Mouse (Mus musculus) embryonic facial prominence, embryonic 11.5 days (tissue): ENCODE data around the gene D330045A20Rik. TPM values are rescaled to one million over a fixed set of nuclear protein-coding genes. Genes with fewer than 3 reads are reported as not detected.

Experiments used
- ATAC-seq: fragments of 200-750 bp; cut with Nextera tagmentation; replicated peaks from 2 replicates; pipeline ENCODE4 v1.8.0; 2017; ENCODE audit warnings: low read depth; ENCODE audit not compliant: insufficient number of reproducible peaks, low FRiP score, low TSS enrichment
- DNase-seq: peaks from one replicate; pipeline ENCODE4 v3.0.0-alpha.2; 2015; ENCODE audit warnings: low spot score
- H3K27ac ChIP-seq: fragments of 300-500 bp; sonication (generic); replicated peaks from 2 replicates; pipeline ENCODE4 v1.5.1; 2014; ENCODE audit warnings: mild to moderate bottlenecking, low read depth, low read length, control low read depth
- H3K27me3 ChIP-seq: fragments of 300-500 bp; sonication (generic); 2 replicates; pipeline ENCODE4 v1.6.1; 2014; ENCODE audit warnings: mild to moderate bottlenecking, low read length, moderate library complexity, mixed read lengths; ENCODE audit not compliant: control insufficient read depth, insufficient read depth
- H3K36me3 ChIP-seq: fragments of 300-500 bp; sonication (generic); replicated peaks from 2 replicates; pipeline ENCODE4 v1.6.1; 2014; ENCODE audit warnings: low read depth, mild to moderate bottlenecking, low read length, moderate library complexity, mixed read lengths; ENCODE audit not compliant: control insufficient read depth, insufficient read depth
- H3K4me1 ChIP-seq: fragments of 300-500 bp; sonication (generic); 2 replicates; pipeline ENCODE4 v1.6.1; 2014; ENCODE audit warnings: low read length, mixed read lengths; ENCODE audit not compliant: control insufficient read depth, insufficient read depth
- H3K4me2 ChIP-seq: fragments of 300-500 bp; sonication (generic); 2 replicates; pipeline ENCODE4 v1.6.1; 2014; ENCODE audit warnings: low read depth, mild to moderate bottlenecking, control low read depth, low read length, moderate library complexity
- H3K4me3 ChIP-seq: fragments of 300-500 bp; sonication (generic); 2 replicates; pipeline ENCODE4 v1.5.1; 2014; ENCODE audit warnings: low read depth, low read length, control low read depth
- H3K9ac ChIP-seq: fragments of 300-500 bp; sonication (generic); replicated peaks from 2 replicates; pipeline ENCODE4 v1.6.1; 2014; ENCODE audit warnings: mild to moderate bottlenecking, control low read depth, low read length
- H3K9me3 ChIP-seq: fragments of 300-500 bp; sonication (generic); replicated peaks from 2 replicates; pipeline ENCODE4 v1.6.1; 2016; ENCODE audit warnings: mild to moderate bottlenecking, low read length, inconsistent platforms, mixed read lengths; ENCODE audit not compliant: control insufficient read depth
- WGBS: fragments of 180-500 bp; shearing (Covaris S2); extraction: QIAGEN DNeasy Blood & Tissue Kit; methylation state at CpG from one replicate; pipeline ENCODE4 v1.1.7; 2014; 5-methylcytosine and 5-hydroxymethylcytosine counted together
- polyA plus RNA-seq: library from polyadenylated mRNA; unstranded; fragments of >200 nt; fragmentation: Nextera tagmentation; extraction: Ambion mirVana; gene quantifications from 2 replicates; pipeline ENCODE4 v1.2.1, GENCODE M21; 2014

The D330045A20Rik gene
- polyA plus RNA-seq, 1 experiment from 2014 or later, result 2.8 TPM

DNA sequence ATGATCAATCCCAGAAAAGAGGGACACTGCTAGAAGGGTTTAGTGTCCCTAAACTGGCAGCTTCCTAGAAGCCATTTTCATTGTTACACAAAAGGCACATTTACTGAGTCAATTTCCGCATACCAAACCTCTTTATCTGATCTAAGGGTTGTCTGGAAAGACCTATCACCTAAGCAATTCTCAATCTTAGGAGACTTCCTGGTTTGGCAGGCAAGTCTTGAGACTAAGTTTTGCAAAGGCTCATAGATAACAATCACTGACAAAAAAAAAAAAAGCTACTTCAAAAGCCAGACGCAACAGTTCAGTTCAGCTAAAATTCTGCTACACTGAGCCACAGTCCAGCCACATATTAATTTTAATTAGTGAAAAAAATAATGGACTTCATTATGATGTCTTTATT is 39.1 kb downstream of the D330045A20Rik start:
- whole genome bisulfite sequencing, result 74% methylated on average over 2 of the region's 2 CpGs
- ATAC-seq, result no peak
- Histone ChIP-seq H3K36me3 (no peaks in the 10 kb centered on the region), H3K4me2 (no peak overlapping the region), H3K9me3 (no peaks in the 10 kb centered on the region), H3K27me3 (no peaks in the 10 kb centered on the region), H3K4me3 (no peak overlapping the region), H3K9ac (no peak overlapping the region), H3K4me1 (no peaks in the 10 kb centered on the region), H3K27ac (no peak overlapping the region)
- no peak for DNase-seq

DNA sequence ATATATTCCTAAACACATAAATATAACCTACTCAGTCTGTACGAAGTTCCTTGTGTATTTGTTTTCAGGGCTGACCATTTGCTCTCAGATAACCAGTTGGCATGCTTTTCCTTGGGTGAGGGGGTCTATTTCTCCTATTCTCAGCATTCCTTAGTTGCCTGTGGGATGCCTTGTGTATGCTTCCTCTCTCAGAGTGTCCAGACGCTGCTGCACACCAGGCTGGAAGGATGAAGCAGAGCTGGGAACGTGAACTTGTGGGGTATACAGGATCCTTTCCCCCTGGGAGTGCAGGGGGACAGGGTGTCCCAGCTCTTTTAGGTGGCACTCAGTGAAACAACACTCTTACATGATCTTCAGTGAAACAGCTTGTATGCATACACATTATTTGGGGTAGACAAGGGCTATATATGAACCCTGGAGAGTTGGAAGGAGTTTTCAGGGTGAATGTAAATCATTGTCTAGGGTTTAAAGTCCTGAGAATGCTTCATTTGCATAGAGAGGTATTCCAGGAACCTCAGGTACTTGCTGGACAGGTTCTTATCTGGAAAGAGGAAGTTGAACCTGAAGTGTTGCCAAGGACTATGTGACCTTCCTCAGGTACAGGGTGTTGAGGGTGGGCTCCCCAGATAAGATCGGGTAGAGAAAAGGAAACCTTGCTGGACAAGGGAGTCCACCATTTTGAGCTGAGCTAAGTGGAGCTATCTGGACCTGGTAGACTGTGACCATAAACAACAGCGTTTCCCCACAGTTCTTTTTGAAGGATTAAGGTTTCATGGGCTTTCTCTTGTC is 44.3 kb downstream of the D330045A20Rik start:
- no peak for ATAC-seq
- 63% methylated on average over 5 of the region's 5 CpGs for WGBS
- Histone ChIP-seq H3K9ac (no peak overlapping the region), H3K9me3 (no peaks in the 10 kb centered on the region), H3K27ac (no peak overlapping the region), H3K27me3 (no peaks in the 10 kb centered on the region), H3K4me1 (no peaks in the 10 kb centered on the region), H3K36me3 (no peaks in the 10 kb centered on the region), H3K4me2 (no peak overlapping the region), H3K4me3 (no peak overlapping the region)
- DNase-seq, result no peak

DNA sequence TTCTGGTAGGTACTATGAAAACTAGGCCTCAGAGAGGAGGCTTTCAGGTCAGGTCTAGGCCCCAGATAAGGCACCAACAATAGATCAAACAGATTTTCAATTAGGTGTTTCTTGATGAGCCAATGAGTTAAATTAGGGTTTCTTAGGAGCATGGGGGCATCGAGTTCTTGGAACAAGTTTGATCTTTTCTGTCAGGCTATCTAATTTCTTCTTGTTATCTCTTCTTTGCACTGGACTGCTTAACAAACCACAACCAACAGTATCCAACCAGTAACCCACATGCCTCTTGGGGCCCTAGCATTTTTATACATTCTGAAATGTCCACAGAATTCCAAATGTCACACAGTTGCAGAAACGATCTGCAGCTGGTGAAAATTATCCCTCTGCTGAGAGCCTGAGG is 45.6 kb downstream of the D330045A20Rik start:
- no peak overlapping the region for H3K4me3 ChIP-seq
- no peak overlapping the region for H3K4me2 ChIP-seq
- H3K27me3 ChIP-seq, result no peaks in the 10 kb centered on the region
- DNase-seq, result no peak
- H3K27ac ChIP-seq, result no peak overlapping the region
- no peaks in the 10 kb centered on the region for H3K4me1 ChIP-seq
- no peak for ATAC-seq
- no peaks in the 10 kb centered on the region for H3K36me3 ChIP-seq
- WGBS, result 73% methylated on average over 2 of the region's 2 CpGs
- H3K9ac ChIP-seq, result no peak overlapping the region
- H3K9me3 ChIP-seq, result no peaks in the 10 kb centered on the region

DNA sequence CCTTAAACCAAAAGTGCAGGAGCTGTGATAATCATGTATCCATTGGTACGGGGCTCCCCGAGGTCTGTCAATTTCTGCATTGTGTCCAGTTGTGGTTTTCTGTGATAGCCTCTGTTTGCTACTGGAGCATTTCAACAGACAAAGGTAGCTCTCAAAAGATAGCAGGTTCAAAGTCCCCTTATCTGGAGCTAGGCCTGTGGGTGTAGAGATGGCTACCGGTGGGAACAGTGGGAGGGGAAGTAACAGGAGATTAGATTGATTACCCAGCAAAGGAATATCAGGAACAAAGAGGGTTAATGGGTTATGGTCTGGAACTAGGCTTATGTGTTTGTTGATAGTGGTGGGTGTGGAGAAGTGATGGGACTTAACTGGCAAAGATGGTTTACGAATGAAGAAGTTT is 46.8 kb downstream of the D330045A20Rik start:
- WGBS, result 82% methylated on average over 4 of the region's 4 CpGs
- ATAC-seq (no peak), DNase-seq (no peak)
- Histone ChIP-seq H3K27ac (no peak overlapping the region), H3K4me1 (no peaks in the 10 kb centered on the region), H3K9ac (no peak overlapping the region), H3K27me3 (no peaks in the 10 kb centered on the region), H3K36me3 (no peaks in the 10 kb centered on the region), H3K4me3 (no peak overlapping the region), H3K4me2 (no peak overlapping the region), H3K9me3 (no peaks in the 10 kb centered on the region)

DNA sequence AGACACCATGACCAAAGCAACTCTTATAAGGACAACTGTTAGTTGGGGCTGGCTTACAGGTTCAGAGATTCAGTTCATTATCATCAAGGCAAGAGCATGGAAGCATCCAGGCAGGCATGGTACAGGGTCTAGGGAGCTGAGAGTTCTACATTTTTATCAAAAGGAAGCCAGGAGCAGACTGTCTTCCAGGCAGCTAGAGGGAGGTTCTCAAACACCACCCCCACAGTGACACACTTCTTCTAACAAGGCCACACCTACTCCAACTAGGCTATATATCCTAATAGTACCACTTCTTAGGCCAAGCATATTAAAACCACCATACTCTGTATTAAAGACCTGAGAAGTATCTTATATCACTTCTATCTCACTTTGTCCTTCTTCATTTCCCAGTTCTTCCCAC is 49.5 kb downstream of the D330045A20Rik start:
- H3K36me3 ChIP-seq, result no peaks in the 10 kb centered on the region
- no peak overlapping the region for H3K9ac ChIP-seq
- H3K4me1 ChIP-seq, result no peaks in the 10 kb centered on the region
- DNase-seq, result no peak
- no peaks in the 10 kb centered on the region for H3K9me3 ChIP-seq
- no peak overlapping the region for H3K27ac ChIP-seq
- H3K4me3 ChIP-seq, result no peak overlapping the region
- ATAC-seq, result no peak
- no peak overlapping the region for H3K4me2 ChIP-seq
- no peaks in the 10 kb centered on the region for H3K27me3 ChIP-seq

DNA sequence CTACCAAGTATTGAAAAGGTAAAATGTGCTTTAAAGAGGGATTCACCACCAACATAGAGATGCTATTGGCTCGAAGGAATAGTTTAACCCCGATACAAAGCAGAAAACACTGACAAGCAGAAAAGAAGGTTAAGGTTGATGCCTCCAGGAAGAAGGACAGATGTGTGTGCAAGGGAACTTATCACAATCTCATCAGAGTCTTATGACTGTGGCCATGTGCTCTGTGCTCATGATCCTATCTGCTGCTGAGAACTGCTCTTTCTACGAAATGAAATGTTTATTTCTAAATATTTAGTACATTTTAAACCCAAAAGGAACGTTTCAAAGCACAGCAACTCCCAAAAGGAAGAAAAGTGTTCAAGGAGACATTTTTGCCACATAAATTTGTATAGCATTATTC is 52.1 kb downstream of the D330045A20Rik start:
- no peak for ATAC-seq
- WGBS, result 71% methylated on average over 4 of the region's 4 CpGs
- H3K36me3 ChIP-seq, result no peaks in the 10 kb centered on the region
- no peak for DNase-seq
- no peak overlapping the region for H3K27ac ChIP-seq
- H3K9ac ChIP-seq, result no peak overlapping the region
- no peak overlapping the region for H3K4me3 ChIP-seq
- no peaks in the 10 kb centered on the region for H3K9me3 ChIP-seq
- no peaks in the 10 kb centered on the region for H3K27me3 ChIP-seq
- H3K4me1 ChIP-seq, result no peaks in the 10 kb centered on the region
- H3K4me2 ChIP-seq, result no peak overlapping the region

DNA sequence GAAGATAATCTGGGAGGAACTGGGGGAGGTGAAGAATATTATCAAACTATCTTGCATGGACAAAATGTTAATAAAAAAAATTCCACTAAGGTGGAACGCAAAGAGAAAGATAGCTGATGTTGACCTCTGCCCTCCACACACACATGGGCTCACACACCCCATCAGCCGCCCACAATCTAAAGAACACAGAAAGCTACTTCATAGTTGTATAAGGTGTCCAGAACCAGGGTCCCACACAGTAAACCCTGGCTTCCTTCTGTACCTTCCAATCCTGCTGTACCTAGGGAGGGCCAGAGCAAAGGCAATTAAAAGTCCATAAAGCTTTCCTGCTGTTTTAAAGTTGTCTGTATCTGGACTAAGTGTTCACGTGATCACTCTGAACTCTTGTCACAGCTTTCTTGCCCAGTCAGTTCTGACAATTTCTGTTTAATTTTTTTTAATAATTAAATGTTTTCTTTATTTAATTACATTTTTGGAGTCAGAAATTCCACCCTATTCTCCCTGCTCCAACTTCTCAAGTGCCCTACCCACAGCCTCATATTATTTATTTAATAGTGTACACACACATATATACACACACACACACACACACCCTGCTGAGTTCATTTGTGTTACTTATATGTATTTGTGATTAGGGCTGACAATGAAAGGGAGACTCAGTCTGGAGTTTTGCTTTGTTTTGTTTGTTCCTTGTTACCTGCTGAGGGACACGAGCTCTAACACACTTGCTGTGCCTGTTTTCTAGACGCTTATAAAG is 57.7 kb downstream of the D330045A20Rik start:
- no peak overlapping the region for H3K4me3 ChIP-seq
- H3K9ac ChIP-seq, result no peak overlapping the region
- no peak for DNase-seq
- no peaks in the 10 kb centered on the region for H3K9me3 ChIP-seq
- ATAC-seq, result no peak
- no peak overlapping the region for H3K27ac ChIP-seq
- H3K27me3 ChIP-seq, result no peaks in the 10 kb centered on the region
- WGBS, result 85% methylated on average over 5 of the region's 5 CpGs
- H3K4me2 ChIP-seq, result no peak overlapping the region
- H3K4me1 ChIP-seq, result no peaks in the 10 kb centered on the region
- H3K36me3 ChIP-seq, result no peaks in the 10 kb centered on the region

DNA sequence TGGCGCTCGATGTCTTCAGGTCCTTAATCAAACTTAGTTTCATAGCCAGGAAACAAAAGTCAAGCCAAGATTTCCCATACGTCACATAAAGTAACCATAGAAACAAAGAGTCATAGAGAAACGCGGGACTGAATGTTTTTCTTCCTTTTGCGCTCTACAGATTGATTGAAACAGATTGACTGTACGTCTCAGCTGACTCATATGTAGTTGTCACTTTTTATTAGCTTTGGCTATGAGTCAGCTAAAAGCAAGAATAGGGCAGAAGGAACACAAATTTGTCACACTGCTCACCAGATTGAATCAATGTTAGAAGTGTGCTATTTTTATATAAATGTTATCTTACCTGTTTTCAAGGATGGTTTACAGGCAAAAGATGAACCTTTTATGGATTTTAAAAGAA is 63.6 kb downstream of the D330045A20Rik start:
- Histone ChIP-seq H3K4me1 (no peaks in the 10 kb centered on the region), H3K36me3 (no peaks in the 10 kb centered on the region), H3K9ac (no peak overlapping the region), H3K27ac (no peak overlapping the region), H3K9me3 (no peaks in the 10 kb centered on the region), H3K27me3 (no peaks in the 10 kb centered on the region), H3K4me3 (no peak overlapping the region), H3K4me2 (no peak overlapping the region)
- 84% methylated on average over 7 of the region's 7 CpGs for WGBS
- no peak for DNase-seq
- no peak for ATAC-seq
